10 mouse cellular contexts compared by ENCODE assay signal in the genomic region with DNA sequence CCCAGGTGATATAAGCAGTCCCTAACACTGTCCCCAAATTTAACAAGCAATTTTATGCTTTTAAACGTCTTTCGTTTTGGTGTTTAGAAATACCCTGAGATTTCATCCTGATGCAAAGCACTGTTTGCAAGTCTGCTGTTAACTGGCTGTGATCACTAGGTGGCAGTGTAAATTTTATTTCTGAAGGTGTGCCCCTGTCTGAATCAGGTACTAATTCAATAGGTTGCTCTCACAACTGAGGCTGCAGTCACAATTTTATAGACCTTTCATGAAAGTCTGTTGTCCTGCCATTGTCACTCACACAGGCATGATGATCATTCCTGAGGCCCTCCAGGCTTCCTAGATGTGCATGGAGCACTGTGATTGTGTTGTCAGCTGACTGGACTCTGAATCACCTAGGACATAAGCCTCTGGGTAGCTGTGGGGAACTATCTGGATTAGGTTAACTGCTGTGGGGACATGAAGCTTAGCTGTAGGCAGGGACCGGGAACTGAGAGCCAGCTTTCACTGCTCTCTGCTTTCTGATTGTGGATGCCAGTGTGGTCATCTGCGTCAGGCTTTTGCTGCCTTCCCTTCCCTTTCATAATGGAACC. TPM values are rescaled to one million over a fixed set of nuclear protein-coding genes. Genes with fewer than 3 reads are reported as not detected.
A peak's percentile ranks its signal among the peaks of the same experiment; 100 is the strongest.
DNase-seq lines count a peak whose midpoint lies in the region; ATAC-seq and TF ChIP-seq lines count a peak whose summit lies in the region.
"Had no signal": no experiment of that assay in that cellular context is flagged by ENCODE, and none has a peak within 500 bp of the region (broad histone marks: within the 10 kb centered on the region; RNA-seq: fewer than 3 reads in every experiment).

No protein-coding gene starts in this region.

- no peaks in the 10 kb centered on the region for H3K36me3 ChIP-seq in heart, postnatal 0 days (replicated peaks; ENCODE audit: control insufficient read depth, insufficient read depth, low read length)
- H3K36me3 ChIP-seq: neural tube, embryonic 13.5 days had no signal

- H3K4me3 ChIP-seq in heart, postnatal 0 days (ENCODE audit: low read depth, low read length), result no peak overlapping the region
- H3K4me3 ChIP-seq: neural tube, embryonic 13.5 days had no signal

- no peak for ATAC-seq in heart, postnatal 0 days (ENCODE audit: insufficient read depth, low read depth)
- no peak for ATAC-seq in megakaryocyte, adult 5-6 weeks (ENCODE audit: poor library complexity, severe bottlenecking)

- H3K4me1 ChIP-seq in heart, postnatal 0 days (ENCODE audit: control insufficient read depth, insufficient read depth), result no peaks in the 10 kb centered on the region

- H3K27ac ChIP-seq in heart, postnatal 0 days (ENCODE audit: low read depth), result no peak overlapping the region
- H3K27ac ChIP-seq: neural tube, embryonic 13.5 days had no signal

- no peak overlapping the region for H3K9ac ChIP-seq in heart, postnatal 0 days (replicated peaks; ENCODE audit: low read depth, low read length)
- H3K9ac ChIP-seq: neural tube, embryonic 13.5 days had no signal

- no peak overlapping the region for H3K4me2 ChIP-seq in heart, postnatal 0 days (ENCODE audit: low read depth, low read length)
- H3K4me2 ChIP-seq: neural tube, embryonic 13.5 days had no signal

- TF ChIP-seq EP300 in heart, postnatal 0 days (IDR thresholded peaks at IDR 0.05; ENCODE audit: low read depth), result no peak

- 65% methylated on average over 4 of the region's 4 CpGs for WGBS in heart, postnatal 0 days

- intact Hi-C loops in heart, postnatal 10 days (cut with DNase I), result loop anchor here (1.0 kb wide), 1 partner anchor 101 kb away; no protein-coding TSS in a partner anchor

- no peaks in the 10 kb centered on the region for H3K27me3 ChIP-seq in heart, postnatal 0 days (ENCODE audit: control insufficient read depth, insufficient read depth, low read length)
- H3K27me3 ChIP-seq: neural tube, embryonic 13.5 days had no signal

- no peaks in the 10 kb centered on the region for H3K9me3 ChIP-seq in heart, postnatal 0 days (replicated peaks; ENCODE audit: control insufficient read depth, low read length)
- H3K9me3 ChIP-seq: neural tube, embryonic 13.5 days had no signal

- DNase-seq in heart, postnatal 0 days (ENCODE audit: low spot score), result no peak
- no peak for DNase-seq in heart, postnatal 10 days
- DNase-seq in lung, postnatal 36 days, result peak; percentile 23
- no peak for DNase-seq in lung, postnatal 10 days
- DNase-seq in ZHBTc4 (ENCODE audit: low read depth, low spot score), result peak; percentile 41
- peak; percentile 9 for DNase-seq in retina, adult 2 months (ENCODE audit: low read depth, low spot score)
- DNase-seq in layer of hippocampus, postnatal 25 days (ENCODE audit: extremely low spot score in 1 of 2, low spot score in 1 of 2), result no peak
- DNase-seq: heart, postnatal 4 days had no signal

- peak; percentile 36; the same call in 1 of the 2 replicates for TF ChIP-seq CTCF in heart, postnatal 0 days (IDR thresholded peaks at IDR 0.05; ENCODE audit: low read depth)

RNA-seq across cellular contexts. Expression of gene Stx18, which starts 59.1 kb away (rescaled TPM):
- 15.7 and 17.5 TPM in 2 replicates for total RNA-seq in heart, postnatal 0 days (2014; rRNA removed; ENCODE audit: low replicate concordance)
- 25.6 and 25.8 TPM in 2 replicates for polyA plus RNA-seq in heart, postnatal 0 days (2015; fragmentation: Nextera tagmentation; extraction: Ambion mirVana)
- 10 to 100 TPM; 20.9 to 22.2 TPM for total RNA-seq in heart, postnatal 10 days (2021)
- total RNA-seq in layer of hippocampus, postnatal 25 days (2021), result 10 to 100 TPM; 38.3 to 39.7 TPM
- total RNA-seq in megakaryocyte, adult 5-6 weeks (2015), result 22.8 and 28.6 TPM in 2 replicates
- 36.1 and 49.0 TPM in 2 replicates for total RNA-seq in megakaryocyte, adult 5-6 weeks (2017)

Comparison
In these comparisons a context has a peak if more than half of its experiments do, and no peak if none do; other contexts are left out.
1. DNase-seq: peak in lung, postnatal 36 days (single experiment), ZHBTc4 (single experiment) and retina, adult 2 months (single experiment); none in heart, postnatal 0 days (single experiment), heart, postnatal 10 days (0 of 2), lung, postnatal 10 days (single experiment) and layer of hippocampus, postnatal 25 days (0 of 2).